Mouse (Mus musculus) thymus, postnatal 0 days (tissue): ENCODE data around the gene Det1. TPM values are rescaled to one million over a fixed set of nuclear protein-coding genes. Genes with fewer than 3 reads are reported as not detected.

Experiments
- DNase-seq: peaks from one replicate; pipeline ENCODE4 v3.0.0-alpha.2; 2015; ENCODE audit warnings: low spot score
- polyA plus RNA-seq: library from polyadenylated mRNA; unstranded; fragments of >200 nt; fragmentation: Nextera tagmentation; extraction: Ambion mirVana; gene quantifications from 2 replicates; pipeline ENCODE4 v1.2.1, GENCODE M21; 2015

Gene Det1
- polyA plus RNA-seq, 1 experiment from 2014 or later: 21.4 TPM

DNA sequence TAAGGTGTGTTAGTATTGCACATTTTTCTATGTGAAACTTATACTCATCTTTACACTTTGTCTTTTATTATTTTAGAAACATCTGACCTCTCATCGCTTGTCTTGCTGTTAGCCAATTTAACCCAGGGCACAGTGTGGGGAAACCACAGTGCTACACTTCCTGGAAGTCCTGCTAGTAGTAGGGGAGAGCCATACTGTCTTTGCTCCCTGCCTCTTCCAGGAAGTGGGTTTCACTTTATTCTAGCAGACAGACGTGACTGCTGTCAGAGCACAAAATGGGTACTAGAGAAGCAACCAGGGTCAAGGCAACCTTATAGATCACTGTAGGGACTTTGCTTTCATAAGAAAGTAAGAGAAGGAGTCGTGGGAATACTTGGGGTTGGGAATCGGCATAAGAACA, 7.0 kb upstream of the Det1 start:
- DNase-seq: peak; percentile 70

DNA sequence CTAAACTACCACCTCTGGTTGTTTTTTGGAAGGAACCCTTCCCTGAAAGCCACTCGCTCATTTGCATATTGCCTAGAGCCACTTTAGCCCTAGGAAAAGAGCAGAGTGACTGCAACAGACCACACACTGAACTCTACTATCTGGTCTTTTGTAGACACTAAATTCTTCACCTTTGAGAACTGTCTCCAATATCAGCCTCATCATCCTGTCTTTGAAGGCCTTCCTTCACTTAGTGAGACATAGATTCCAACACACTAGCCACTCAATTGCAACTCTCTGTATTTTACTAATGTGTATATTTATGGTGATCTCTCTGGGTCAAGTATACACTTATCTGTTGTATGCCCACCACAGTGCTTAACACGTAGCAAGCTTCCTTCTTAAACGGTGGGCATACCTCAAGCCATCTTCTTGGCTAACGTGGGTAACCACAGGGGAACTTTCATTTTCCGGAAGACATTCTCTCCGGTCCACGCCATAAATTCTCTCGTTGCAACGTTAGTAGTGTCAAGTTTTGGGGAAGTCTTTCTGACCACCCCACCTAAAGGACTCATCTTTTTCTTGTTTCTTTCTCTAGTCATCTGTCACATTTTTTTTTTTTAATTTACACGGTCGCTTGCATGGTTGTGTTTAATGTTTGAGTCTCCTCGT, 872 bp downstream of the Det1 start:
- no peak for DNase-seq

DNA sequence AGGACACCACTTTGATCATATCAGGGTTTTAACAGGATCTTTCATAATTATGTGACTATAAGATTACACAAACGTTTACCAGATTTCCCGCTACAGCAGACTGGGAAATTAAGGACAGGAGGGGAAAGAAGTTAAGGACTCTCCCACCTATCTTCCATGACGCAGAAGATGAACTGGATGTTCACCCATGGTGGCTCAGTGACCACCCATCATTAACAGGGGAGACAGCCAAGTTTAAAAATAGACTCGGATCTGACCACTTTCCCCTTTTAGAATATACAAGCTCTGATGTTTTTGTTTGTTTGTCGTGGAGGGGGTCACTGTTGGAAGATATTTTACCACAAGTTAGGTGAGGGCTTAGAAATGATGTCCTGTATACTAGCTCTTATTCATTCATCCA, 5.5 kb downstream of the Det1 start:
- no peak for DNase-seq

DNA sequence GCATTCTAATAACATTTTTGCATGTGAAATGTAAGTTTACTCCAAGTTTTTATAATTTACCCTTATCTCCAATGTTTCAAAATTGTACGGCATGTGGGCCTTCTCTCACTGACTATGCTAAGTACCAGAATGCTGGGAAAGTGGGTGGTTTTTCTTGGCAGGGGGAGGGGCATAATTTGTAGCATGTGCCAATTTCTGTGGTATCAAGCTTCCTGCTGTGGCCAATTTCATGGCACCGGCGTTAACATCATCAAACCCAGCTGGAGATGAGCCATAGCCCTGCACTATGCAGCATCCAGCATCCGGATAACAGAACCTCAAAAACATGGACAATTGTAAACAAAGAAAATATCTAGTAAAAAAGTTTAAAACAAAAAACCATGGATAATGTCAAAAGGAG, 9.8 kb downstream of the Det1 start:
- DNase-seq: peak; percentile 35

DNA sequence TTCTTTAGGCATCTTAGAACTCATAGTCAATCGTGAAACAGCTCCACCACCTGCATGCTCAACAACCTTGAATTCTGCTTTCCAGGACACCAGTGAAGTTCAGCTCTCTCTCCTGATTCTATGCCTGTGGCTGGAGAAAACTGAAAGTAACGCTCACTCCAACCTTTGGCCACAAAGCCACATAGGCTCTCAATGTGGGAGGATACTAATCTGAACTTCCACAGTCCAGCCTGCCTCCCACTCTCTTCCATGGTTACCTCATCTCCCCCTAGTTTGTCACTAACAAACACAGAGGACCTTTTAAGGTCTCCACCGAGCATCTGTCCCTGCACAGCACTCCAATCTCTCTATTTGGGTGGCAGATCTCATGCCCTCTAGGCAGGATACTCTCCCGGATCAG, 11.4 kb downstream of the Det1 start:
- DNase-seq: no peak

DNA sequence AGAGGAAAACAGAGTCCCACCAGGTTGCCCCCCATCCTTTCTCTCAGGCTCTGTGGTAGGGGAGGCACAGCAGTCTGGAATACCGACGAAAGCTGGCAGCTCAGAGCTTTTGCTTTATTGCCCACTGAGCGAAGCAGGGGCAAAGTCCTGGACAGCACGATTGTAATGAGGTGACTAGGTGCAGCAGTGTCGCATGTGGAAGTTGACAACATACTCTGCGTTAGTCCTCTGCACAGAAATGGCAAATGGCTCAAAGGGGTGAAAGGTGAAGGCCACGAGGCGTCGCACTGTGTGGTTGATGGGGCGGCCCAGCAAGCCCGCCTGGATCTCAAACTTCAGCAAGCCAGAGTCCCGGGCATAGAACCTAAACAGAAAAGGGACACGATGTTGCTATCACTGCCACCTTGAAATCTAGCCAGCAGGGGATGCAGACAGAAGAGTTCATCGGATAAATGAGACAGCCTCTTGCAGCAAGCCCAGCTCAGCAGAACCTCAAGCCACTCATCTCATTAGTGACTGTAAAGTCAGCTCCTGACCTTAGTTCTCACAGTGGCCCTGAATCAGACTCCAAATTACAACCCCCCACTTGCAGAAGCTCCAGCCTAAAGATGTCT, 19.2 kb downstream of the Det1 start:
- DNase-seq: no peak

DNA sequence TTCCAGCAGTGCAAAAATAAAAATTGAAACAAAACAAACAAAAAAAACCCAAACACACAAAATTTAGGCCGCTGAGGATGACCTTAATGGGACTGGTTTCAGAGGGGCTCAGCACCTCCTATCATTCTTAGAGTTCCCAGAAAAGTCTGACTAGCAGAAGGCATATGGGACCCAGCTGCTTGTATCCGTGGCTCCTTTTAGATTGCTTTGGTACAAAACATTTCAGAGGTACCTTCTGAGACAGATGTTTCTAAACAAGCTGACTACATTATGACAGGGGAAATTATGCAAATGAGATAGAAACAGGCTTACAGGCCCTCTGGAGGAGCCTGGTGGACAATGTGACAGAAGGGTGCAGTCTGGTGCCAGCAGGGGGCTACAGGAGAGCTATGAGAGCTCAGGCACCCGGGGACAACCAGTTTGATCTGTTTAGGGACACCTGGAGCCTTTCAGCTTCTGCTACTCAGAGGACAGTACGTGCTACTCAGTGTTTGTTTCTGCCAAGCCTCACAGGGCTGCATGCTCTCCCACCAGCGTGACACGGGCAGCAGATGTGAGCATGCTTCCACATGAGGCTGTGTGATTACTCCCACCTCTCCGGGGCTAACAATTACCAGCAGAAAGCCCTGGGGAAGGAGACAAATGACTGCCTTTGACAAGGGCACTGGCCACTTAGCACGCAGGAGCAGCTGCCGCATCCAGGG, 20.2 kb downstream of the Det1 start:
- DNase-seq: peak; percentile 59

DNA sequence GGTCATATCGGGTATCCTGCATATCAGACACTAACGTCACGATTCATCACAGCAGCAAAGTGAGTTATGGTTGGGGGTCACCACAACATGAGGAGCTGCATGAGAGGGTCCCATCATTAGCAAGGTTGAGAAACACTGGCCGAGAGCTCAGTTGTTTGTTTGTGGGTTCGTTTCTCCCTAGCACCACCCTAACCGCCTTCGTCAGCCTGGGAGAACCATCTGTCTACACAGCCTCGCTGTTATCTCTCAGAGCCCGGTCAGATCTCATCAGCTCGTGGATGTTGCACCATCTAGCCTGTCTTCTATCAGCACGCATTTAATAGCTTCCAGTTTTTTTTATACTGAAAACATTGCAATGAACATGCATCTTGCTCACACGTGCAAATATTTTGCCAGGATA, 28.7 kb downstream of the Det1 start:
- no peak for DNase-seq

DNA sequence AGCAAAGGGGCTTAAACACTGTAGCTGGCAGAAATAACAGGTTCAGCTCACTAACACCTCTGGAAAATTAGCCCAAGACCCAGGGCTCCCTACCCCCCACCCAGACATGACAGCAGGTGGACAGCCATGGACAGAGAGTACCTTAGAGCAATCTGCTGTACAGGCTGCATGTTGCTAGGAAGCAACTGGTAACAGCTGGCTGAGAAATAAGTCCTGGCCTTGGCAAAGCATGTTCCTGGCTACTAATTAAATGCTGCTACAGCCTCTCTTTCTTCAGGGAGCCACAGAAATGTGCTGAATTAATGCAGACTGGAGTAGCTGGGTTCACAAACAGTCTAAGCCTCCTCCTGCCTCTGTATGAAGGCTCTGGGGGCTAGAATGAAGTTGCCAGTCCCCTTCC, 32.3 kb downstream of the Det1 start:
- DNase-seq: no peak

DNA sequence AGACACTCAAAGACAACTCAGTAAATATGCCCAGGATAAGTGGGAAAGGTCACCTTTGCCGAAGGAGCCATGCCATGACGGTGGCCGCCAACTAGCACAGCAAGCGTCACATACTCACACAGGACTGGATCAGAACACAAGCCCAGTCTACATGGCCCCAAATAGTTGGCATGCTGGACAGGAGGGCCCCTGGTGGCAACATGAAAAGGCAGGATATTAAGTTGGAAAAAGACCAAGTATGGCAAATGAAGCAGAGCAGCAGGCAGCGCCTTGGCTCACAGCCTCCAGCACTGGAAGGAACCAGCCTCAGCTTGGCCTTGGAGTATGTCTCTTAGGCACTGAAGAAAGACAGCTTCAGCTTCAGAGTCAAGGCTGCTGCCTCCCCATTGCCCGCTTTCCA, 33.3 kb downstream of the Det1 start:
- no peak for DNase-seq

DNA sequence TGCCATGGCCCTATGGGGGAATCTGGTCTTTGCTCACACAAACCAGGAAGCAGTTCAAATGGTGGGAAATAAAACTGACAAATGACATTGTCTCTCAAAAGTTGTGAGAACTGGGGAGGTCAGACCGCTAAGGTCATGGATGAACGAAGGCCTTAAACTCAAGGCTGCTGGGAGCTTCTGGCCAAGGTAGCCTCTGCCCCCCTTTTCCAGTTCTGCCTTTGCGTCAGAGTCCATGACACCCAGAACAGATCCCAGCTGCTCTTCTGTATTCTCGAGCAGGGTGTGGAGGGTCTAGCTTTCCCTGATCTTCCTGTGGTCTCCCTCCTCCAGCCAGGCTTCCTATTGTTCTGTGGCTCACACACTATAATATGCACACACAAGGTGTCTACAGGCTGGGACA, 39.9 kb downstream of the Det1 start:
- no peak for DNase-seq

DNA sequence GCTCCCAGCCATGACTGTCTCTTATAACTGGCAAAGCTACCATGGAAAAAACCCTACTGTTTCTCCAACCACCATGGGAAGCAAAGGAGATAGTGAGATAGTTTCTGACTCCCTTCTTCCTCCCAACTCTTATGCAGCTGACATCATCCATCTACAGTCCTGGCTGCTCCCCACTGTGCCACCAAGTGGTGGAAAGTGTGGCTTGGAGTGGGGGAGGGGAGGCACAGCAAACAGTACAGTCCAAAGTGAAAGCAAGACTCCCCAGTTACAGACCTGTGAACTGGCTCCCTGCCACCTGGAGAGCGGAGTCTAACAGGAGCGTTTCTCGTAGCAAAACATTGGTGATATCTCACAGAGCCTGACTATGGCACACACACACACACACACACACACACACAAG, 43.2 kb downstream of the Det1 start:
- peak; percentile 40 for DNase-seq

DNA sequence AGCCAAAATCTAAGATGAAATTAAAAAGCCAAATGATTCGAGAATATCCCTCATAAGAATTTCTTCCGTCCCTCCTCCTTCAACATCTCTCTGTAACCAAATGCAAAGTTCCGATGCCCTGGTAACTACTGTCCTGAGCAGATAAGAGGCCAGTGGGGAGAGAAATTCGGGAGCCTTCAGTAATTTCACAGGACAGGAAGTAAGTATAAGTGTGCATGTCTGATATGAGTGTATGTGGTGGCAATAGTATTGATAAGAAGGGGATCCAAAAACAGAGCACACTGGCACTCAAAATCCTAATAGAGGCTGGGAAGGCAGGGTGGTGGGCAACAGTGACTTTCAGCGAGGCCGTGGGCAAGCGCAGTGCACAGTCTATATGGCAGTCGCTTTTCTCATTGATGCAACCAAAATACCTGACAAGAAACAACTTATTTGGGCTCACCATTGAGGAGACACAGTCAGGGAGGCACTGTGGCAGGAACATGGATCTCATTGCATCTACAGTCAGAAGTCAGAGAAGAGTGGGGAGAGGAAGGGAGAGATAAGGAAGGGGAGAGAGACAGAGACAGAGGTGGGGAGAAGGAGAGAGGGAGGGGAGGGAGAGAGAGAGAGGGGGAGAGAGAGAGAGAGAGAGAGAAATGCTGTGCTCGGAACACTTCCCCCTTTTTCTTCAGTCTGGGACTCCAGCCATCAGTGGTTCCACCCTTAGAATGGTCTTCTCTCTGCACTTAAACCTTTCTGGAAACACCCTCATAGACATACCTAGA, 47.1 kb downstream of the Det1 start:
- DNase-seq: no peak

DNA sequence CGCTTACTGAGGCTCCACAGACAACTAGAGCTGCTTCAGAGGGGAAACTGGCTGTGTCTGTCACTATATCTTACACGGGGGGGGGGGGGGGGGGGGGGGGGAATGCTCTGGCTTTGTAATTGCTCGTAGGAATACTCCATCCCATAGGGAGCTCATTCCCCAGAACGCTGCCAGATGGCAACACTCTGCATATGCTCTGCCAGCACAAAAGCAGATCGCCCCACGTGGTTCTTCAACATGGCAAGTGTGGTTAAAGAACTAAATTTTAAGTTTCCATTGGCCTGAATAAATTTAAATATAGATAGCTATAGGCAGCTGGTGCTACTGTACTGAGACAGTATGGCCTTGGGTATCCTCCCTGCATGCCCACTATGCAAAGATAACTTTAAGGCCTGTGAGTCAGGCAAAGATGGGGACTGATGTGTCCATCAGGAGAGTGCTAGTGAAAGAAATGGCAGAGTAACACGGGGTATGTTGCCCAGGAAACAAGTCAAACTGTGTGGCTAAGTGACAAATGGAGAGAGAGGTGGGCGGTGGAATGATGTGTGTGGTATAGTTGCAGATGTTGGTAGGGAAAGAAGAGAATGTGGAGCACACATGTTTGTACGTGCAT, 49.1 kb downstream of the Det1 start:
- DNase-seq: no peak

DNA sequence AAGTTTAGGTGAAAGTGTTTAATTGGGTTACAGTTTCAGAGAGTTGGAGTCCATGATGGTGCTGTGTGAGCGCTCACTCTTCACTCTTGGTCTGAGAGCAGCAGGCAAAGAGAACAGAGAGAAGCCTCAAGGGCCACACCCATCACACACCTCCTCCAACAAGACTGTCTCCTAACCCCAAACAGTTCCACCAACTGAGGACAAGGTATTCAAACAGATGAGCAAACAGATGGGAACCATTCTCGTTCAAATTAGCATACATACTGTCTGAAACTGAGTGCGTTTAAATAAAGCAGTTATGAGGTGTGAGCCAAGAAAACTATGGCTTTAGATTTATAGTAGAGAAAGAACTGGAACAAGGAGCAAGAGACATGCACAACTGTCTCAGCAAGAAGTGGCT, 50.4 kb downstream of the Det1 start:
- DNase-seq: no peak

DNA sequence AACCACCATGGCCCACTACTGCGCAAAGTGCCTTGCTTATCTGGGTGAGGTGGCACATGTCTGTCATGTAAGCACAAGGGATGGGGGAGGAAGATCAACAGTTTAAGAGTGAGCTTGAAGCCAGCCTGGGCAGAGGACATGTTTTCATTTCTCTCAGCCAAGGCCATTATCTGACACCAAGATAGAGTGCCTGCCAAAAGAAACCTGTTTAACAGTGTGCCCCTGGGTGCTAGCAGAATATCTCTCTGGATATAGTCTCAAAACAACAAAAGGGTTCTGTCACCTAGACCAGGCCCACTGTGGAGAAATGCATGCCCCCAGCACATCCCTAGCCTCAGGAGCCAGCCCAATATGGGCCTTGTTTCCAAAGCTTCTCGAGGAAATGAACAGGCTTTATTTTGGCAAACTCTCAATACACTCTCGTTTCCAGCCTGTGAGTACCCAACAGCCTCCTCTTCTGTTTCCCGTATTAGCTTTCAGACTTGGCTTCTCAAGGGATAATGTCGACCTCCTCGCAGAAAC, 52.4 kb downstream of the Det1 start:
- DNase-seq: no peak

DNA sequence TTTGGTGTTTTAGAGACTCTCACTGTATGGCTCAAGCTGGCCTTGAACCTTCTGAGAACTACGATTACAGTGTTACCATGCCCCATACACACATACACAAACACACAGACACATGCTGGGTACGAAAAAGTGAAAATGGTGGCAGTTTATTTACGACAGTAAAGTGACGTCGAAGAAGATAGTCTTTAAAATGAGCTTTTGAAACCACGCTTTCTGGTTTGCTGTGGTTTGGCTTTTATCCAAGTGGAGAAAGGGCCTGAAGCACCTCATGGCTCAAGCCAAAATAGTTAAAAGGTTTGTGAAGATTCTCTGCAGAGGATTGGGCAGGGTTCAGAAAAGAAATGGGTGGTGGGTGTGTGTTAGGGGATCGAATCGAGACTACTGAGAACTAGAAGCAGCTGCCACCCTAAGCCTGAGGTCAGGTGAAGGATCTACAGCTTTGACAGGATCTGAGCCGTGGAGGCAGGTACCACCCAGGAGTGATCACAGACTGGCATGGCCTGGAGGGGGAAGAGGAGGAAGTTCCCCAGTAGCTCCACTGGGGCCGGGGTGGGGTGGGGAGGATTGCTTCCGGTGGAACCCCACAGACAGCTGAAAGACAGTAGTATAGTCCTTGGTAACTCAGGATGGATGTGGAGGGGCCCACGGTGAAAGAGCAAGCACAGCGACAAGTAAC, 53.0 kb downstream of the Det1 start:
- peak; percentile 52 for DNase-seq

DNA sequence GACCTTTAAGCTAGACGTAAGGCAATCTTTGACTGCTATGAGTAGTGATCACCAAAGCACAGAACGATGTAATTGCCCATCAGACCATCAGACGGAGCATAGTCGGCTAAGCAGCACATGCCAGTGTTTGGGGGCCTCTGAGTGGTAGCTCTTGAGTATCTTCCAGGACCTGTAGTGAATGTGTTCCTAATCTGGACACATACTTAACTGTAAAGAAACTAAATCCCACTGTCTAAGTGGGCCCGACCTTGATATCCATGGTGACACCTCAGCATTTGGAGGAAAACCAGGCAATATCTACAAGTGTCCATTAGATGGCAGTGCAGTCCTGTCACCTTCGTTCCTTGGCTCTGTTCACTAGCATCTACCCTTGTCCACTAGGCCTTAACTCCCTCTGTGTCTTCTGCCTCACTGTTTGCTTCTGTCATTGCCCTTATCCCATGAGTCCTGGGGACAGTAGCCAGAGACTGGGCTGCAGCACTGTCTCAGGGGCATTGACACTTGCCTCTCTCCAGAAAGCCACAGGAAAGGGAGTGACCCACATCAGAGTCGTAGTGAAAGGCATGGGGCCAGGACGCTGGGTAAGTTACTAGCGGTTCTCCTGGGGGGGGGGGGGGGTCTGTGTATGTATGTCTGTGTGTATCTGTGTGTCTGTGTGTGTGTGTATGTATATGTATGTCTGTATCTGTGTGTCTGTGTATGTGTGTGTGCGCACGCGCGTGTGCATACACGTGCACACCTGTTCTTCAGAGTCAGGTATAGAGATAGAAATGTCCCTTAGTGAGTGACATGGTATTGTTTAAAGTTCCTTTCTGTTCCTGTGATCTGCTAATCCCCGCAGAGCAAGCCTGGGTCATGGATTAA, 55.5 kb downstream of the Det1 start:
- DNase-seq: peak; percentile 74

DNA sequence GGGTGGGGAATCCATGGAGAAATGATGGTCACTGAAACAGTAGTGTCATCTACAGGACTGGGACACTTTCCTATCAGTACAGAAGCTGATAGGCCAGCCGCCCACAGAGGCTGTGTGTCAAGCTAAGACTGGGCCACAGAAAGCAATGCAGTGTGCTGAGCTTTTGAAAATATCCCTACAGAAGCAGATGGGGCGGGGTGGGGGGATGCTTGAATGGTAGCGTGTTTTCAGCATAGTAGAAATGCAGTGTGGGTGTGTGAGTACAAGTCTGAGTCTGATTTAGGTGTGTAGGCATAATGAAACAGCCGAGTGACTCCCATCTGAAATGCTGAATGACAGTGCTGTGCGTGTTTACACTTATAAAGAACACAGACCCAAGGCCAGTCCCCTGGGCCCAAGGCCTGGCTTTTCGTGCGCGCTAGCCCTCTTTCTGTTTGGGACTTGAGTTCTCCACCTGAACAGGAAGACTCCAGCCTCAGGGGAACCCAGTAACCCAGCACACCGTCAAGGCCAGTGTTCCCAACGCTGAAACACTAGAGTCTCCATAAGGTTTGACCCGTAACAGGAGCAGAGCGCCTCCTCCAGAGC, 59.2 kb downstream of the Det1 start:
- no peak for DNase-seq

DNA sequence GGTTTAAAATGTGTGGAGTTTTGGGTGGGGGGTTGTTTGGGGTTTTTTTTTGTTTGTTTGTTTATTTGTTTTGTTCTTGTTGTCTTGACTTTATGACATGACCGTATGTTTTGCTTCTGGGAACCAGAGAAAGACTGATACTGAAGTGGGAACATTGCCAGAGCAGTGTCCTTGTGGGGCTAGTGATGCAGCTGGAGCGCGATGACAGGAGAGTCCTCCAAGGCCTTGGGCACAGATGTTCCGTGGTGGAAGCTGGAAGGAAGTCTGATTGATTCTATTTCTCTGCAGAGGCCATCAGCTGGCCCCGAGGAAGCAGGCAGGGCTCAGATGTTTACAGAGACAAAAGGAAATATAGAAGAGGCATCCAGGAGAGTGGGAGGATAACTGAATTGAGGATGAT, 61.2 kb downstream of the Det1 start:
- no peak for DNase-seq
